Mouse (Mus musculus): Measurements from ENCODE around the gene Mxi1. TPM values are rescaled to one million over a fixed set of nuclear protein-coding genes. Genes with fewer than 3 reads are reported as not detected.

Gene Mxi1
- polyA plus RNA-seq (2014; fragmentation: Nextera tagmentation; extraction: Ambion mirVana) = 56.4 and 58.4 TPM in 2 replicates

DNA sequence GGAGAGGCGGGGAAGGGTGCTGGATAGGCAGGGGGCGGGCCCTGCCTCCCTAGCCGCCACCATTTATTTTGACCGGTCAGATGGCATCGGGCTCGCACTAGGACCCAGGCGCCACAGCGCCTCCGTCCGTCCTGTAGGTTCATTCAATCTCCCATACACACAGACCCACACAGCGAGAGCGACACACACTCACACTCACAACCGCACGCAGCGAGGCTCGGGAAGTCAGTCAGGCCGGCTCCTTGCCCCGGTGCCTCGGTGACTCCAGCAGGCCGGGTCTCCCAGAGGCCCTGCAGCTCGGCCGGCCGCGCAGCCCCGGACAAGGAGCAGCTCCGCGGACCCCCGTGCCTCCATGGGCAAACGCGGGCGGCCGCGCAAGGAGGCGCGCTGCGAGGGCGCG, at the start of gene Mxi1:
Mxi1 (plus strand) TSS at position 171 of the 400 bp plus-strand sequence.
- Histone ChIP-seq H3K4me2 (ENCODE audit: low read depth) (peak within 1 kb of the TSS; percentile 97), H3K27ac (ENCODE audit: low read depth, low read length) (peak within 1 kb of the TSS; percentile 91), H3K9ac (ENCODE audit: low read length) (peak within 1 kb of the TSS; percentile 83), H3K4me3 (ENCODE audit: low read depth, low read length) (peak within 1 kb of the TSS; percentile 83), H3K36me3 (ENCODE audit: control insufficient read depth, insufficient read depth, low read length) (no peaks in the 10 kb centered on the region), H3K4me1 (ENCODE audit: control insufficient read depth, insufficient read depth, low read length) (peaks cover 8% of the 10 kb centered on the region), H3K9me3 (ENCODE audit: control insufficient read depth, low read length) (no peaks in the 10 kb centered on the region), H3K27me3 (ENCODE audit: control insufficient read depth, insufficient read depth, low read length) (no peaks in the 10 kb centered on the region)
- DNase-seq (ENCODE audit: low spot score) = peak; percentile 89
- ATAC-seq (ENCODE audit: insufficient read depth, low FRiP score, low TSS enrichment) = peak; percentile 62
- 0% methylated on average over 38 of the region's 38 CpGs for WGBS

DNA sequence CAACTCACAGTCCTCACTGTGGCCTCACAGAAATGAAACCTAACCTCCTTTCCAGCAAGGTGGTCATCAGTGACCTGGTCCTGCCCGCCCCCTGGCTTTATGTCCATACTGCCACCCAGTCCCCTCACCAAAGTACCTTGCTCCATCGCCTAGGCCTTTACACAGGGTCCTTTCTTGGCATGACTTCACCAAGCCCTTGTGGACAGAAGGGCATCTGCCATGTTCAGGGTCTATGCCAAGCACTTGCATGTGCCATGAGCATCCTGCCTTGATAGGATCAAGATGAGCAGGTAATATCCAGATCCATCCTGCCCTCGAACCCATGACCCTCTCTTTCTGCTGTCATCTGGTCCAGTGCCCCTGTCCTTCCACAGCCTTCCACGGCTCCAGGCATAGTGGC, 49.5 kb upstream of the Mxi1 start:
- ATAC-seq (ENCODE audit: insufficient read depth, low FRiP score, low TSS enrichment) = no peak
- WGBS = 84% methylated on average over 4 of the region's 4 CpGs
- H3K4me2 ChIP-seq (ENCODE audit: low read depth) = no peak overlapping the region
- H3K9ac ChIP-seq (ENCODE audit: low read length) = no peak overlapping the region
- H3K27ac ChIP-seq (ENCODE audit: low read depth, low read length) = no peak overlapping the region
- no peaks in the 10 kb centered on the region for H3K4me1 ChIP-seq (ENCODE audit: control insufficient read depth, insufficient read depth, low read length)
- H3K4me3 ChIP-seq (ENCODE audit: low read depth, low read length) = no peak overlapping the region
- no peaks in the 10 kb centered on the region for H3K9me3 ChIP-seq (ENCODE audit: control insufficient read depth, low read length)
- H3K36me3 ChIP-seq (ENCODE audit: control insufficient read depth, insufficient read depth, low read length) = no peaks in the 10 kb centered on the region
- no peak for DNase-seq (ENCODE audit: low spot score)
- no peaks in the 10 kb centered on the region for H3K27me3 ChIP-seq (ENCODE audit: control insufficient read depth, insufficient read depth, low read length)

DNA sequence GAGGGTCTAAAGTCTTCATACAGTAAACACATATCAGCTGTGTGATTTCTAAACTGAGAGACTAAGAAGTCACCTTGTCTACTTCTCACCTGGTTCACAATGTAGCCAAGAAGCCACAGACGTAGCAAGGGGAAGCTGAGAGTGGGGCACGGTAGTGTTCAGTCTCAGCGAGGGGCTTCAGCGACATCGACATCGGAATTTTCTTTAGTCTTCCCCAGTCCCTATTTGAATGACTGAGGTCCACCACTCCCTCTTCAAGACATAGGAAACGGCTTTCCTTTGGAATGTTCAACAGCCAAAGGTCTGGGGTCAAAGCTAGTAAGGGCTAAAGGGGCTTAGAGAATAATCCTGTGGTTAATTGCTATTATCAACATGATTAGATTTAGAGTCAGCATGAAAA, 48.3 kb upstream of the Mxi1 start:
- ATAC-seq (ENCODE audit: insufficient read depth, low FRiP score, low TSS enrichment) (no peak), DNase-seq (ENCODE audit: low spot score) (no peak)
- Histone ChIP-seq H3K9ac (ENCODE audit: low read length) (no peak overlapping the region), H3K4me1 (ENCODE audit: control insufficient read depth, insufficient read depth, low read length) (no peaks in the 10 kb centered on the region), H3K4me2 (ENCODE audit: low read depth) (no peak overlapping the region), H3K27me3 (ENCODE audit: control insufficient read depth, insufficient read depth, low read length) (no peaks in the 10 kb centered on the region), H3K27ac (ENCODE audit: low read depth, low read length) (no peak overlapping the region), H3K36me3 (ENCODE audit: control insufficient read depth, insufficient read depth, low read length) (no peaks in the 10 kb centered on the region), H3K4me3 (ENCODE audit: low read depth, low read length) (no peak overlapping the region), H3K9me3 (ENCODE audit: control insufficient read depth, low read length) (no peaks in the 10 kb centered on the region)
- 90% methylated on average over 7 of the region's 7 CpGs for WGBS

DNA sequence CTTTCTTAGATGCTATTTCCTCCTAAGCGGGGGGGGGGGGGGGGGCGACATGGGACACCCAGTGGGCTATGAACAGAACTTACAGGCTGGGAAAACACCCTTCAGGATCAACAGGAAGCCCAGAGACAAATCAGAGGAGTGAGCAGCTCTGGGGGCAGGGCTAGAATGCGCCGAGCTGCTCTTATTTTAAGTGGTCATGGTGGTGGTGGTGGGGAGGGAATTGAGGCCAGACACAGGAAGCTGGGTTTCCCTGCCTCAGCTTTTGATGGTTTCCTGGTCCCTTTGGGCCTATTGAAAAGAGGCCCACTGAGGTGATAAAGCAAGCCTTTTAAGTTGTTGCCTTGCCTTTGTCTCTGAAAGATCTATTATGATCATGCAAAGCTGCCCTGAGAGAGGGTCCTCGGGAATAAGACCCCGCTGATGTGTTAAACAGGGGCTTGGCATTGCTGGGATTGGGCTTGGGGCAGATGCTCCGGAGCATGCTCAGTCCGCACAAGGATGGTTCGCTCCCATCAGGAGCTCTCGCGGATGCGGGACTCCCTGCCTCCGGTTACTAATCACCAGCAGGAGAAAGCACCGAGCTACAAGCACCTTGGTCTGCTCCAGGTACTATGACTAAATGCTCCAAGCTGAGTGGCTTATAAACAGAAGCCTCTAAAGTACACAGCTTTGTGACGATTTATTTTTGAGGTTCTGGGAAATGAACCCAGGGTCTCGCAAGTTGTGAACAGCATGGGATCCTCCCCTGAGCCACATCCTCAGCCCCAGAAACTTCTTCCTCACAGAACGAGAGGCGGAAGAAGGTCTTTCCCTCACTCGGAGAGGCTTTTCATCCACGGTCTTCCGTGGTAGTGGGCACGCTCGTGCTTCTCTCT, 46.2 kb upstream of the Mxi1 start:
- Histone ChIP-seq H3K27ac (ENCODE audit: low read depth, low read length) (no peak overlapping the region), H3K36me3 (ENCODE audit: control insufficient read depth, insufficient read depth, low read length) (no peaks in the 10 kb centered on the region), H3K9ac (ENCODE audit: low read length) (peak overlapping the region; percentile 29; the same call in 1 of the 2 replicates), H3K27me3 (ENCODE audit: control insufficient read depth, insufficient read depth, low read length) (no peaks in the 10 kb centered on the region), H3K9me3 (ENCODE audit: control insufficient read depth, low read length) (no peaks in the 10 kb centered on the region), H3K4me1 (ENCODE audit: control insufficient read depth, insufficient read depth, low read length) (no peaks in the 10 kb centered on the region), H3K4me3 (ENCODE audit: low read depth, low read length) (no peak overlapping the region), H3K4me2 (ENCODE audit: low read depth) (peak overlapping the region; percentile 29; the same call in 1 of the 2 replicates)
- WGBS = 34% methylated on average over 23 of the region's 23 CpGs
- ATAC-seq (ENCODE audit: insufficient read depth, low FRiP score, low TSS enrichment) (no peak), DNase-seq (ENCODE audit: low spot score) (peak; percentile 47)

DNA sequence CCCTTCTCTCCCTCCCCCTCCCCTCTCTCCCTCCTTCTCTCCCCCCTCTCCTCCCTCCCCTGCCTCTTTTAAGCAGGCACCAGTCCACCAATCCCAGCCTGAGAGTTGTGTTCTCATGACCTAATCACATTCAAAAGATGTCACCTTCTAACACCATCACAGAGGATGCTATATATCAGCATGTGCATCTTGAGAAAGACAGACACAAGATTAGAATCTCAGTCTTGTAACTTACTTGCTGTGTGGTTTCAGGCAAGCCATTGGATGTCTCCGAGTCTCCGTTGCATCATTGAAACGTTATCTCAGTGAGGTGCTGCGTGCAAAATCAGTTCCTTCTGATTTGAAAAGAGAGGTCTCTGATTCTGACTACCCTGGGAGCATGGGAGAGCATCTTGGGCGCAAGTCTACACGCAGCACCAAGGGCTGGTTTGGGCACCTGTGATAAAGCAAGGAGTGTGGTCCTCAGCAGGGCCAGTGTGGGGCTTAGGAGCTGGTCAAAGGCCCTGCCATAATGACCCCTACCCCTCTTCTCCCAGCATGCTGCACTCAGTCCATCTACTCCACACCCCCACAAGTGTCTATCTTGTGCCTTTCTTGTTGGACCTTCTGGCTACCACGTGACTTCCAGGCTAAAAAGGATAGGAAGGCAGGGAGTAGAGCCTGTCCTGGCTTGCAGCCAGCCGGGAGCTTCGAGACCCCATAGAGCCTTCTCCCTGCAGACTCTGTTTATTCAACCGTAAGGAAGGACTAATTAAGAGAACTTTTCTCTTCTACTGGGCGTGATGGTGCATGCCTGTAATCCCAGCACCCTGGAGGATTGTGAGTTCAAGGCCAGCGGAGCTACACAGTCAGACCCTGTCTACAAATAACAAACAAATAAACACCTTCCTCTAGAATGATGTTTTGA, 45.2 kb upstream of the Mxi1 start:
- DNase-seq (ENCODE audit: low spot score) = peak; percentile 8
- H3K9ac ChIP-seq (ENCODE audit: low read length) = no peak overlapping the region
- no peaks in the 10 kb centered on the region for H3K4me1 ChIP-seq (ENCODE audit: control insufficient read depth, insufficient read depth, low read length)
- ATAC-seq (ENCODE audit: insufficient read depth, low FRiP score, low TSS enrichment) = no peak
- H3K9me3 ChIP-seq (ENCODE audit: control insufficient read depth, low read length) = no peaks in the 10 kb centered on the region
- 70% methylated on average over 12 of the region's 12 CpGs for WGBS
- no peak overlapping the region for H3K4me3 ChIP-seq (ENCODE audit: low read depth, low read length)
- H3K36me3 ChIP-seq (ENCODE audit: control insufficient read depth, insufficient read depth, low read length) = no peaks in the 10 kb centered on the region
- H3K4me2 ChIP-seq (ENCODE audit: low read depth) = no peak overlapping the region
- no peaks in the 10 kb centered on the region for H3K27me3 ChIP-seq (ENCODE audit: control insufficient read depth, insufficient read depth, low read length)
- no peak overlapping the region for H3K27ac ChIP-seq (ENCODE audit: low read depth, low read length)

DNA sequence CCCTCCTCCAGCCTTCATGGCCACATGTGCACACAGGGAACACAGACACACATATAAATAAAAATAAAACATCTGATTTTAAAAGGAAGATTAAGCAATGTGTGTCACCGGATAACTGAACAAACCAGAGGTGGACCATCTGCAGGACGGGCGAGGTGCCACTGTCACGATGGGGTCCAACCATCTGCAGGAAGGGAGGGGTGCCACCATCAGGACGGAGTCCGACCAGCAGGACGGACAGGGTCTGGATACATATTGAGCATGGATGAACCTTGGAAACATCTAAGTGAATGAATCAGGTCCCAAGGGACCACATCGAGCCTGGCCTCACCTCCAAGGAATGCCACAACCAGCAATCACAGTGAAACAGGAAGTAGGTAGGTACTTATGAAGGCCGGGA, 43.0 kb upstream of the Mxi1 start:
- H3K9ac ChIP-seq (ENCODE audit: low read length) = no peak overlapping the region
- H3K4me1 ChIP-seq (ENCODE audit: control insufficient read depth, insufficient read depth, low read length) = no peaks in the 10 kb centered on the region
- 93% methylated on average over 9 of the region's 9 CpGs for WGBS
- H3K27me3 ChIP-seq (ENCODE audit: control insufficient read depth, insufficient read depth, low read length) = no peaks in the 10 kb centered on the region
- H3K9me3 ChIP-seq (ENCODE audit: control insufficient read depth, low read length) = no peaks in the 10 kb centered on the region
- H3K27ac ChIP-seq (ENCODE audit: low read depth, low read length) = no peak overlapping the region
- H3K4me3 ChIP-seq (ENCODE audit: low read depth, low read length) = no peak overlapping the region
- H3K4me2 ChIP-seq (ENCODE audit: low read depth) = no peak overlapping the region
- peak; percentile 6 for DNase-seq (ENCODE audit: low spot score)
- ATAC-seq (ENCODE audit: insufficient read depth, low FRiP score, low TSS enrichment) = no peak
- H3K36me3 ChIP-seq (ENCODE audit: control insufficient read depth, insufficient read depth, low read length) = no peaks in the 10 kb centered on the region

DNA sequence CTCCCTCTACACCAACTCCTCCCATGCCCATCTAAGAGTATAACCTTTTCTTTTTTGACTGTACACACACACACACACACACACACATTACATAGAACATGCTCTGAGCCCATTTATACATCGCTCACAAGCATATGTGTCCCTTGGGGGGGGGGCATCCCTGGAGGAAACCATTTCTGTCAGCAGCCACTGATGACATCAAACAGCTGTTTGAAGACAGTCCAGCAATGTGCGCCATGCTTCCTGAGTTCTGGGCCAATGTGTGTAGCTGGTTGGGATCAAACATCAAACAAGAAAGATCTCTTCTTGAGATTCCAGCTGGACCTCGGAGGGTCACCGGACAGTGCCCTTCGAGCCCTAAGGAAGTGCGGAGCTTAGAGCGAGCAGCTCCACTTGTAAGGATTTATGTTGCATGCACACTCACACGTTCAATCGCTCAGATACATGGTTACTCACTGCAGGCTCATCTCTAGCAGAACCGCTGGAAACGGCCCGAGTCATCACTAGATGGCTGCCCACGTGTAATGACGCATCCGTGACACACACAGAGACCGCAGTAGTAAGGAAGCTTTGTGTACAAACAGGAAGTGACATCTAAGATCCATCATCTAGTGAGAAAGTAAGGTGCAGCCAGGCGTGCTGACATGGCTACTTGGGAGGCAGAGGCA, 37.1 kb upstream of the Mxi1 start:
- H3K27me3 ChIP-seq (ENCODE audit: control insufficient read depth, insufficient read depth, low read length) = no peaks in the 10 kb centered on the region
- no peak for ATAC-seq (ENCODE audit: insufficient read depth, low FRiP score, low TSS enrichment)

DNA sequence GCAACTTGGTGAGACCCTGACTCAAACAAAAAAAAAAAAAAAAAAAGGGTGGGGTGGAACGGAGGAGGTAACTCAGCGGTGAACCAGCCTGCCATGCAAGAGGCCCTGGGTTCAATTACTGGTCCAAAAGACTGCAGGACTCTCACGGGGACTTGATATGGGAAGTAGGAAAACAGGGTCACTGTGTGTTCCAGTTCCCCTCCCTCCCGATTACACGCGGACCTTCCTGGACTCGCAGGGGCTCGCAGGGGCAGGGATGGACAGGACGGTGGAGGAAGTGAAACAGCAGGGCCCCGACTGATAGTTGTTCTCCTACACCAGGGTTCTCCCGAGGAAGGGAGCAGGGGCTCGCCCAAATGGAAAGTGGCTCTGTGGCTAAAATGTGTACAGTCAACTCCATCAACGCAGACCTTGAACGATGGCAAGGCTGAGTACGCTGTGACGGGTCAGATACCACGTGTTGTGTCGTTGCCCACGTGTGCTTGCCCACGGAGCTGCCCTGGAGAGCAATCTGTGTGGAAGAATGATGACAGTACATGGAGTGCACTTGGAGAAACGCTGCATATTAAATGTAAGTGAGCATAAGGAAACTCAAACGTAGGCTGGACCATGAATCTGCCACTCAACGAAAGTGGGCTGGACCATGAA, 36.4 kb upstream of the Mxi1 start:
- Histone ChIP-seq H3K36me3 (ENCODE audit: control insufficient read depth, insufficient read depth, low read length) (no peaks in the 10 kb centered on the region), H3K4me3 (ENCODE audit: low read depth, low read length) (no peak overlapping the region), H3K9me3 (ENCODE audit: control insufficient read depth, low read length) (no peaks in the 10 kb centered on the region), H3K27ac (ENCODE audit: low read depth, low read length) (no peak overlapping the region), H3K27me3 (ENCODE audit: control insufficient read depth, insufficient read depth, low read length) (no peaks in the 10 kb centered on the region), H3K9ac (ENCODE audit: low read length) (no peak overlapping the region), H3K4me1 (ENCODE audit: control insufficient read depth, insufficient read depth, low read length) (no peaks in the 10 kb centered on the region), H3K4me2 (ENCODE audit: low read depth) (no peak overlapping the region)
- 88% methylated on average over 23 of the region's 23 CpGs for WGBS
- ATAC-seq (ENCODE audit: insufficient read depth, low FRiP score, low TSS enrichment) (no peak), DNase-seq (ENCODE audit: low spot score) (no peak)

More for the DNA sequence above, 37.1 kb upstream of the Mxi1 start:
- no peak overlapping the region for H3K4me3 ChIP-seq (ENCODE audit: low read depth, low read length)
- no peak overlapping the region for H3K9ac ChIP-seq (ENCODE audit: low read length)
- no peak for DNase-seq (ENCODE audit: low spot score)
- 95% methylated on average over 17 of the region's 17 CpGs for WGBS
- H3K4me2 ChIP-seq (ENCODE audit: low read depth) = no peak overlapping the region
- no peaks in the 10 kb centered on the region for H3K36me3 ChIP-seq (ENCODE audit: control insufficient read depth, insufficient read depth, low read length)
- H3K9me3 ChIP-seq (ENCODE audit: control insufficient read depth, low read length) = no peaks in the 10 kb centered on the region
- H3K4me1 ChIP-seq (ENCODE audit: control insufficient read depth, insufficient read depth, low read length) = no peaks in the 10 kb centered on the region
- no peak overlapping the region for H3K27ac ChIP-seq (ENCODE audit: low read depth, low read length)

All from neural tube, embryonic 11.5 days (tissue).